Mouse (Mus musculus) kidney, adult 2 months (tissue): ENCODE measurements around the gene Plekha6.

Experiments
- CTCF ChIP-seq: fragments of 200-500 bp; conservative IDR thresholded peaks from 2 replicates; pipeline ENCODE4 v1.5.1; 2011; ENCODE audit warnings: low read depth, mild to moderate bottlenecking, control low read depth, low read length, moderate library complexity, mixed read lengths; ENCODE audit not compliant: insufficient read depth, insufficient read length
- POLR2A ChIP-seq: fragments of 200-500 bp; IDR thresholded peaks from one replicate; pipeline ENCODE4 v1.6.1; 2011; ENCODE audit warnings: low read depth, low read length, control low read depth

DNA sequence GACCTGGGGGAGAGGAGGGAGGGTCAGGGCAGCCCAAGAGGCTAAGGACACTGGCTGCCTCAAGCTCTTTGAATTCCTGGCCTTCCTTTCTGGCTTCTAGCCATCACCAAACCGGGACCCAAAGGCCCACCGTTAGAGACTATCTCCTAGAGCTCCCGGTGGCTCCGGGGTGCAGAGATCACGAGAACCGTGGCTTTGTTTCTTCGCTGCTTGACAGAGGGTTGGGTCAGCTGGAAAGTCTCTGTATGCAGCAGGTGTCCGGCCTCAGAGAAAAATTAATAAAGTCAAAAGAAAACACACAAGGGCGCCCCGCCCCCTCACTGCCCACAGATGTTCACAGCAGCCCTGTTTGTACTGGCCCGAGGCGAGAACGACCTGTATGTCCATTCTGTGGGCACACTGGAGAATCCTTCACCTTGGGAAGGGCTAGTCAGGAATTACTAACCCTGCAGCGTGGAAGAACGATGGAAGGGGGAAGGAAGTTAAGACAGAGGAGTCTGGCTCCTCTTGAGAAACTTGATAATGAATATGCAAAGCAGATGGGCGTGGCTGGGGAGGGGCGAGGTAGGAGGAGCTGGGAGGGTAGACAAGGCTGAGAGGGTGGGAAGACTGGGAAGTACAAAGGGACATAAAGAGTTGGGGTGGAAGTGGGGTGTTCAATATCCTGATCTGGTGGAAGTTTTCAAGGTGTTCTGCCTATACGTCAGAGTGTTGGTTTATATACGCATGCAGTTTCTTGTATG, 4.5 kb downstream of the Plekha6 start:
- TF ChIP-seq CTCF (no peak), POLR2A (no peak)
